Mouse (Mus musculus): ENCODE data around the gene Wnt3a. TPM values are rescaled to one million over a fixed set of nuclear protein-coding genes. Genes with fewer than 3 reads are reported as not detected.

Wnt3a gene
- 0.45 and 0.77 TPM in 2 replicates for polyA plus RNA-seq (2015; fragmentation: Nextera tagmentation; extraction: Ambion mirVana)

GRCm38 (mm10) chr11:59290702-59291303 is at the start of gene Wnt3a:
Gene Wnt3a (minus strand): TSS chr11:59290752.
- WGBS = under 1% methylated on average over 35 of the region's 60 CpGs
- H3K4me1 ChIP-seq (ENCODE audit: control insufficient read depth, insufficient read depth, low read depth, low read length) = peaks cover 12% of the 10 kb centered on the region
- H3K36me3 ChIP-seq (ENCODE audit: control insufficient read depth, insufficient read depth, low read length) = no peaks in the 10 kb centered on the region
- ATAC-seq = no peak
- H3K9ac ChIP-seq (ENCODE audit: low read depth, low read length) = peak within 1 kb of the TSS; percentile 38
- no peaks in the 10 kb centered on the region for H3K9me3 ChIP-seq (ENCODE audit: control insufficient read depth, low read length)
- peak within 1 kb of the TSS; percentile 60 for H3K4me2 ChIP-seq (ENCODE audit: low read length)
- peaks cover 71% of the 10 kb centered on the region for H3K27me3 ChIP-seq (replicated peaks; ENCODE audit: control insufficient read depth, insufficient read depth, low read length)
- H3K4me3 ChIP-seq (ENCODE audit: low read length) = peak within 1 kb of the TSS; percentile 39
- H3K27ac ChIP-seq (ENCODE audit: low read depth, low read length) = no peak within 1 kb of the TSS

GRCm38 (mm10) chr11:59338736-59339120 is 48.2 kb upstream of the Wnt3a start:
- Histone ChIP-seq H3K9ac (ENCODE audit: low read depth, low read length) (no peak overlapping the region), H3K4me3 (ENCODE audit: low read length) (no peak overlapping the region), H3K27me3 (replicated peaks; ENCODE audit: control insufficient read depth, insufficient read depth, low read length) (no peaks in the 10 kb centered on the region), H3K4me2 (ENCODE audit: low read length) (no peak overlapping the region), H3K36me3 (ENCODE audit: control insufficient read depth, insufficient read depth, low read length) (no peaks in the 10 kb centered on the region), H3K27ac (ENCODE audit: low read depth, low read length) (no peak overlapping the region), H3K4me1 (ENCODE audit: control insufficient read depth, insufficient read depth, low read depth, low read length) (no peaks in the 10 kb centered on the region), H3K9me3 (ENCODE audit: control insufficient read depth, low read length) (no peaks in the 10 kb centered on the region)
- no peak for ATAC-seq
- 88% methylated on average over 2 of the region's 2 CpGs for WGBS

GRCm38 (mm10) chr11:59337955-59338735 is 47.6 kb upstream of the Wnt3a start:
- no peaks in the 10 kb centered on the region for H3K9me3 ChIP-seq (ENCODE audit: control insufficient read depth, low read length)
- no peak overlapping the region for H3K4me3 ChIP-seq (ENCODE audit: low read length)
- H3K36me3 ChIP-seq (ENCODE audit: control insufficient read depth, insufficient read depth, low read length) = no peaks in the 10 kb centered on the region
- no peaks in the 10 kb centered on the region for H3K4me1 ChIP-seq (ENCODE audit: control insufficient read depth, insufficient read depth, low read depth, low read length)
- ATAC-seq = no peak
- H3K27me3 ChIP-seq (replicated peaks; ENCODE audit: control insufficient read depth, insufficient read depth, low read length) = no peaks in the 10 kb centered on the region
- 60% methylated on average over 13 of the region's 13 CpGs for WGBS
- H3K4me2 ChIP-seq (ENCODE audit: low read length) = no peak overlapping the region
- no peak overlapping the region for H3K27ac ChIP-seq (ENCODE audit: low read depth, low read length)
- H3K9ac ChIP-seq (ENCODE audit: low read depth, low read length) = no peak overlapping the region

- H3K9me3 ChIP-seq (ENCODE audit: control insufficient read depth, low read length) = no peaks in the 10 kb centered on the region
- no peak overlapping the region for H3K9ac ChIP-seq (ENCODE audit: low read depth, low read length)
- ATAC-seq = 0 out of 2 replicates have a peak, but pooled peaks have one; percentile 30
- H3K4me1 ChIP-seq (ENCODE audit: control insufficient read depth, insufficient read depth, low read depth, low read length) = no peaks in the 10 kb centered on the region
- H3K4me2 ChIP-seq (ENCODE audit: low read length) = no peak overlapping the region
- 21% methylated on average over 1 of the region's 1 CpGs for WGBS
- H3K4me3 ChIP-seq (ENCODE audit: low read length) = no peak overlapping the region
- H3K36me3 ChIP-seq (ENCODE audit: control insufficient read depth, insufficient read depth, low read length) = no peaks in the 10 kb centered on the region
- H3K27me3 ChIP-seq (replicated peaks; ENCODE audit: control insufficient read depth, insufficient read depth, low read length) = no peaks in the 10 kb centered on the region
- no peak overlapping the region for H3K27ac ChIP-seq (ENCODE audit: low read depth, low read length)
These were observed 45.8 kb upstream of the Wnt3a start for GRCm38 (mm10) chr11:59336381-59336780.

GRCm38 (mm10) chr11:59335942-59336341 is 45.4 kb upstream of the Wnt3a start:
- WGBS = 54% methylated on average over 2 of the region's 2 CpGs
- Histone ChIP-seq H3K4me3 (ENCODE audit: low read length) (no peak overlapping the region), H3K27ac (ENCODE audit: low read depth, low read length) (no peak overlapping the region), H3K9ac (ENCODE audit: low read depth, low read length) (no peak overlapping the region), H3K9me3 (ENCODE audit: control insufficient read depth, low read length) (no peaks in the 10 kb centered on the region), H3K4me2 (ENCODE audit: low read length) (no peak overlapping the region), H3K27me3 (replicated peaks; ENCODE audit: control insufficient read depth, insufficient read depth, low read length) (no peaks in the 10 kb centered on the region), H3K36me3 (ENCODE audit: control insufficient read depth, insufficient read depth, low read length) (no peaks in the 10 kb centered on the region), H3K4me1 (ENCODE audit: control insufficient read depth, insufficient read depth, low read depth, low read length) (no peaks in the 10 kb centered on the region)
- no peak for ATAC-seq

GRCm38 (mm10) chr11:59335150-59335549 is 44.6 kb upstream of the Wnt3a start:
- no peak for ATAC-seq
- H3K27ac ChIP-seq (ENCODE audit: low read depth, low read length) = no peak overlapping the region
- H3K4me2 ChIP-seq (ENCODE audit: low read length) = no peak overlapping the region
- no peaks in the 10 kb centered on the region for H3K36me3 ChIP-seq (ENCODE audit: control insufficient read depth, insufficient read depth, low read length)
- no peaks in the 10 kb centered on the region for H3K27me3 ChIP-seq (replicated peaks; ENCODE audit: control insufficient read depth, insufficient read depth, low read length)
- no peak overlapping the region for H3K4me3 ChIP-seq (ENCODE audit: low read length)
- no peaks in the 10 kb centered on the region for H3K9me3 ChIP-seq (ENCODE audit: control insufficient read depth, low read length)
- H3K9ac ChIP-seq (ENCODE audit: low read depth, low read length) = no peak overlapping the region
- no peaks in the 10 kb centered on the region for H3K4me1 ChIP-seq (ENCODE audit: control insufficient read depth, insufficient read depth, low read depth, low read length)
- 81% methylated on average over 4 of the region's 4 CpGs for WGBS

GRCm38 (mm10) chr11:59332938-59333337 is 42.4 kb upstream of the Wnt3a start:
- Histone ChIP-seq H3K9me3 (ENCODE audit: control insufficient read depth, low read length) (no peaks in the 10 kb centered on the region), H3K4me3 (ENCODE audit: low read length) (no peak overlapping the region), H3K4me2 (ENCODE audit: low read length) (no peak overlapping the region), H3K27ac (ENCODE audit: low read depth, low read length) (no peak overlapping the region), H3K36me3 (ENCODE audit: control insufficient read depth, insufficient read depth, low read length) (no peaks in the 10 kb centered on the region), H3K27me3 (replicated peaks; ENCODE audit: control insufficient read depth, insufficient read depth, low read length) (no peaks in the 10 kb centered on the region), H3K4me1 (ENCODE audit: control insufficient read depth, insufficient read depth, low read depth, low read length) (peaks cover 12% of the 10 kb centered on the region), H3K9ac (ENCODE audit: low read depth, low read length) (no peak overlapping the region)
- no peak for ATAC-seq
- 65% methylated on average over 9 of the region's 9 CpGs for WGBS

- H3K27ac ChIP-seq (ENCODE audit: low read depth, low read length) = no peak overlapping the region
- no peak for ATAC-seq
- no peaks in the 10 kb centered on the region for H3K36me3 ChIP-seq (ENCODE audit: control insufficient read depth, insufficient read depth, low read length)
- H3K4me3 ChIP-seq (ENCODE audit: low read length) = no peak overlapping the region
- H3K27me3 ChIP-seq (replicated peaks; ENCODE audit: control insufficient read depth, insufficient read depth, low read length) = no peaks in the 10 kb centered on the region
- H3K9me3 ChIP-seq (ENCODE audit: control insufficient read depth, low read length) = no peaks in the 10 kb centered on the region
- no peak overlapping the region for H3K9ac ChIP-seq (ENCODE audit: low read depth, low read length)
- 83% methylated on average over 16 of the region's 16 CpGs for WGBS
- no peak overlapping the region for H3K4me2 ChIP-seq (ENCODE audit: low read length)
- H3K4me1 ChIP-seq (ENCODE audit: control insufficient read depth, insufficient read depth, low read depth, low read length) = peaks cover 12% of the 10 kb centered on the region
These were observed 40.8 kb upstream of the Wnt3a start for GRCm38 (mm10) chr11:59331167-59331869.

- ATAC-seq = no peak
- Histone ChIP-seq H3K4me3 (ENCODE audit: low read length) (no peak overlapping the region), H3K36me3 (ENCODE audit: control insufficient read depth, insufficient read depth, low read length) (no peaks in the 10 kb centered on the region), H3K27ac (ENCODE audit: low read depth, low read length) (no peak overlapping the region), H3K4me2 (ENCODE audit: low read length) (no peak overlapping the region), H3K9ac (ENCODE audit: low read depth, low read length) (no peak overlapping the region), H3K27me3 (replicated peaks; ENCODE audit: control insufficient read depth, insufficient read depth, low read length) (no peaks in the 10 kb centered on the region), H3K9me3 (ENCODE audit: control insufficient read depth, low read length) (no peaks in the 10 kb centered on the region), H3K4me1 (ENCODE audit: control insufficient read depth, insufficient read depth, low read depth, low read length) (peaks cover 12% of the 10 kb centered on the region)
- 41% methylated on average over 5 of the region's 5 CpGs for WGBS
These were observed 40.0 kb upstream of the Wnt3a start for GRCm38 (mm10) chr11:59330560-59330959.

Measured in hindbrain, embryonic 16.5 days (tissue).